Mouse (Mus musculus): Measurements from ENCODE around the gene Gck. TPM values are rescaled to one million over a fixed set of nuclear protein-coding genes. Genes with fewer than 3 reads are reported as not detected.

Gck gene
- polyA plus RNA-seq, 1 experiment from 2014 or later: 2.9 TPM

DNA sequence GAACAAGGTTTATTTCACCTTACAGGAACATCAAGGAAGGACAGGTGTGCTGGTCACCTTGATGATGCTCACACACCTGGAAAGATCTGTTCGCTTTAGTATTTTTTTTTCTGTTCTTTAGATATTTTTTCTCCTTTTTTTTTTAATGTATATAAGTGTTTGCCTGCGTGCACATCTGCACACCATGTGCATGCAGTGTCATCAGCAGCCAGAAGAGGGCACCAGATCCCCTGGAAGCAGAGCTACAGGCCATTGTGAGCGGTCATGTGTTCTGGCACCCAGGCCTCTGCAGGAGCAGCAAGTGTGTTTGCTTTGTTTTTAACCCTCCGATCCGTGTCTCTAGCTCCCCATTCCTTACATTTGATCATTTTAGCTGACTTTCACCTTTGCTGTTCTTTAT lies 70.0 kb downstream of the Gck start:
- no peak for ATAC-seq
- Histone ChIP-seq H3K27ac (ENCODE audit: low read length) (no peak overlapping the region), H3K27me3 (replicated peaks; ENCODE audit: control insufficient read depth, insufficient read depth, low read length) (no peaks in the 10 kb centered on the region), H3K4me2 (ENCODE audit: low read depth, low read length) (no peak overlapping the region), H3K9ac (ENCODE audit: low read depth, low read length) (no peak overlapping the region), H3K36me3 (ENCODE audit: control insufficient read depth, insufficient read depth, low read length) (peaks cover 8% of the 10 kb centered on the region; the same call in 1 of the 2 replicates), H3K9me3 (ENCODE audit: control insufficient read depth, low read length) (peaks cover 3% of the 10 kb centered on the region; the same call in 1 of the 2 replicates), H3K4me1 (ENCODE audit: control insufficient read depth, insufficient read depth, low read length) (peaks cover 26% of the 10 kb centered on the region), H3K4me3 (ENCODE audit: low read length) (no peak overlapping the region)
- 62% methylated on average over 5 of the region's 5 CpGs for WGBS

DNA sequence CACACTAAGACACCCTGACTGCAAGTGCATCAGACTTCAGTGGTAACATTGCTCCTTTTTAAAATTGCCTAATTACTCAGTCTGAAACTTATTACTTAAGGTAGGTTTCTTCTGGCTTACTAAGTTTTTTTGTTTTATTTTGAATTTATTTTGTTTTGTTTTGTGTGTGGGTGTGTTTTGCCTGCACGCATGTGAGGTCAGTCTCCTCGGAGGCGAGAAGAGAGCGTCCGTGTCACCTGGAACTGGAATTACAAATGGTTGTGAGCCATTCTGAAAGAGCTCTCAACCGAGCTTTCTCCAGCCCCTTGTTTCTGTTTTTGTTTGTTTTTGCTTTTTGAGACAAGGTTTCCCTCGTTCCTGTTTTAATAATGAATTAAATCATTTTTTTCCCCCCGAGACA lies 71.2 kb downstream of the Gck start:
- Histone ChIP-seq H3K4me1 (ENCODE audit: control insufficient read depth, insufficient read depth, low read length) (peaks cover 26% of the 10 kb centered on the region), H3K27me3 (replicated peaks; ENCODE audit: control insufficient read depth, insufficient read depth, low read length) (no peaks in the 10 kb centered on the region), H3K9me3 (ENCODE audit: control insufficient read depth, low read length) (peaks cover 3% of the 10 kb centered on the region; the same call in 1 of the 2 replicates), H3K4me3 (ENCODE audit: low read length) (peak overlapping the region; percentile 74), H3K9ac (ENCODE audit: low read depth, low read length) (peak overlapping the region; percentile 71; the same call in 1 of the 2 replicates), H3K27ac (ENCODE audit: low read length) (peak overlapping the region; percentile 84), H3K36me3 (ENCODE audit: control insufficient read depth, insufficient read depth, low read length) (peaks cover 20% of the 10 kb centered on the region), H3K4me2 (ENCODE audit: low read depth, low read length) (peak overlapping the region; percentile 79)
- WGBS: 31% methylated on average over 8 of the region's 8 CpGs
- no peak for ATAC-seq

DNA sequence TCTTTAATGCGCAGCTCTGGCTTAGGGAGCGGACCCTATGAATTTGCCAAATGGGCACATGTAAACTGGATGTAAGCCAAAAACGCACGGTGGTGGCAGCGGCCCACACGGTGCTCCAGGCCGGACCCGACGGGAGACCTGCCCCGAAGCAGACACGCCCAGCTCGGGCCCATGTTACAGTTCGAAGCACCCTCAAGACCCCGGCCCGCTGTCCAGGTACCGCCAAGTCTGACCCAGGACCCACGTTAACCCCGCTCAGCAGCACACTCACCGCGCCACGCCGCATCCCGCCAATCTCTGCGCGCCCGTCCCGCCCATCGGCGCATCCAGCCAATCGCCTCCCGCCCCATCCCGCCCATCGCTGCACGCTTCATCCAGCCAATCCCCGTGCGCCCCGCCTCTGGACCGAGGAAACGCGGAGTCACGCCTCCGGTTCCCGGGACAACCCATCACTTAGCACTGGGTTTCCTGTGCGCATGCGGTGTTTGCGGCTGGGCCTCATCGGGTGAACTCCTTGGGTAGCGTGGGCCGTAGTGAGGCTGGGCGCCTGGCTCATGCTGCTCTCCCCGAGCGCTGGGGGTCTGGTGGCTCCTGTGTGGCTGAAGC lies 71.9 kb downstream of the Gck start, which contains the start of gene Pold2:
TSS of gene Pold2 (minus strand) at position 372 of the 606 bp plus-strand sequence.
- H3K9ac ChIP-seq (ENCODE audit: low read depth, low read length): peak within 1 kb of the TSS; percentile 81
- 0% methylated on average over 52 of the region's 52 CpGs for WGBS
- H3K9me3 ChIP-seq (ENCODE audit: control insufficient read depth, low read length): peaks cover 3% of the 10 kb centered on the region; the same call in 1 of the 2 replicates
- H3K27me3 ChIP-seq (replicated peaks; ENCODE audit: control insufficient read depth, insufficient read depth, low read length): no peaks in the 10 kb centered on the region
- H3K27ac ChIP-seq (ENCODE audit: low read length): peak within 1 kb of the TSS; percentile 84
- peaks cover 26% of the 10 kb centered on the region for H3K36me3 ChIP-seq (ENCODE audit: control insufficient read depth, insufficient read depth, low read length)
- peak; percentile 99 for ATAC-seq
- peak within 1 kb of the TSS; percentile 79 for H3K4me2 ChIP-seq (ENCODE audit: low read depth, low read length)
- peaks cover 26% of the 10 kb centered on the region for H3K4me1 ChIP-seq (ENCODE audit: control insufficient read depth, insufficient read depth, low read length)
- H3K4me3 ChIP-seq (ENCODE audit: low read length): peak within 1 kb of the TSS; percentile 74

DNA sequence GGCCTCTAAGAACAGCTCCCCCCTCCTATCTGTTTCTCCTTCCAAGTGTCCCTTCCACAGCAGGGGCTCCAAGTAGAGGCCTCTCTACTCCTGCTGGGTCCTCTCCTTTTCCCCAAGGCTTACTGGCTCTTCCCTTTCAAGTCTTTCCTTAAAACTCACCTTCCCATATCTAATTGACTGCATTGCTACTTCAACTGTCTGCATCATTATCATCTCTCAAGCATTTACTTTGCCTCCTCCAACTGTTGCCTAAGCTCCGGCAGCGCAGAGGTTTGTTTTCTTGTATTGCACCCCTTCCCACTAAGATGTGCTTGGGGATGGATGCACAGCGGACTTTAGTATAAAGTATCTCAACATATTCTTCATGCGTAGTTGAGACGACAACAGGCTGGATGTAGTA lies 72.5 kb downstream of the Gck start:
- Histone ChIP-seq H3K4me2 (ENCODE audit: low read depth, low read length) (peak overlapping the region; percentile 79), H3K4me3 (ENCODE audit: low read length) (peak overlapping the region; percentile 74), H3K27ac (ENCODE audit: low read length) (no peak overlapping the region), H3K9ac (ENCODE audit: low read depth, low read length) (peak overlapping the region; percentile 81), H3K36me3 (ENCODE audit: control insufficient read depth, insufficient read depth, low read length) (peaks cover 26% of the 10 kb centered on the region), H3K4me1 (ENCODE audit: control insufficient read depth, insufficient read depth, low read length) (peaks cover 26% of the 10 kb centered on the region), H3K9me3 (ENCODE audit: control insufficient read depth, low read length) (peaks cover 3% of the 10 kb centered on the region; the same call in 1 of the 2 replicates), H3K27me3 (replicated peaks; ENCODE audit: control insufficient read depth, insufficient read depth, low read length) (no peaks in the 10 kb centered on the region)
- no peak for ATAC-seq
- under 1% methylated on average over 5 of the region's 5 CpGs for WGBS

DNA sequence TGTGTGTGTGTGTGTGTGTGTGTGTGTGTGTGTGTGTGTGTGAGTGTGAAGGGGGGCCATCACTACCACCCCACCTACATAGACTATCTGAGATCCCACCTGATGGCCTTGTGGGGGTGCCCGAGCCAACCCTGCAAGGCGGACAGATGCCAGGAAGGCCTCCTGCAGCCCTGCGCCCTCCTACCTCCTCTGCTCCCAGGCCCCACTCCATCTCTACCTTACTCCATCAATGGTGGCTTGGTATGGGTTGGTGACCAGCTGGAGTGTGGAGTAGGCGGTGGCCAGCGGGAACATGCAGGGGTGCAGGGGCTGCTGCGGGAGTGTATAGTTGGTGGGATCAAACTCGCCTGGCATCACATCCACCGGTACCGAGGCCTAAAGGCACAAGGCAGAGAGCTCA lies 76.7 kb downstream of the Gck start:
- Histone ChIP-seq H3K36me3 (ENCODE audit: control insufficient read depth, insufficient read depth, low read length) (peaks cover 31% of the 10 kb centered on the region), H3K27me3 (replicated peaks; ENCODE audit: control insufficient read depth, insufficient read depth, low read length) (no peaks in the 10 kb centered on the region), H3K27ac (ENCODE audit: low read length) (no peak overlapping the region), H3K4me3 (ENCODE audit: low read length) (no peak overlapping the region), H3K4me2 (ENCODE audit: low read depth, low read length) (no peak overlapping the region), H3K9ac (ENCODE audit: low read depth, low read length) (no peak overlapping the region), H3K9me3 (ENCODE audit: control insufficient read depth, low read length) (no peaks in the 10 kb centered on the region), H3K4me1 (ENCODE audit: control insufficient read depth, insufficient read depth, low read length) (peaks cover 19% of the 10 kb centered on the region)
- no peak for ATAC-seq
- 96% methylated on average over 9 of the region's 9 CpGs for WGBS

DNA sequence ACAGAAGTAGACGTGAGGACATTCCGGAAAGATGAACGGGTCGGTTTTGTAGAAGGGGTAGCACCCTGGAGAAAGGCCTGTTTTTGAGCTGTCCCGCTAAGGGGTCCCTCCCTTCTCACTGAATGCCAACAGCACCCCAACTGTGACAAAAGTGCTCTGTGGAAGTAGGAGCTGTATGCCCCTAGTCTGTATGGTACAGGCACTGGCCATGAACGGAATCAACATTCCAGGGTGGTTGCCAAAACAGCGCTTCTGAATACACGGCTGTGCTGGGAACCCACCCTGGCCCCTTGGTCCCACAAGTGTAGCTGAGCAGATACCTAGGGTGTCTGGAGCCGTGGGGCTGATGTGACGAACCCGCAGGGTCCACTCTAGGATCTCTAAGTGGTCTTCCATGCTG lies 77.2 kb downstream of the Gck start:
- no peaks in the 10 kb centered on the region for H3K27me3 ChIP-seq (replicated peaks; ENCODE audit: control insufficient read depth, insufficient read depth, low read length)
- ATAC-seq: no peak
- H3K4me2 ChIP-seq (ENCODE audit: low read depth, low read length): no peak overlapping the region
- peaks cover 31% of the 10 kb centered on the region for H3K36me3 ChIP-seq (ENCODE audit: control insufficient read depth, insufficient read depth, low read length)
- H3K4me1 ChIP-seq (ENCODE audit: control insufficient read depth, insufficient read depth, low read length): peaks cover 19% of the 10 kb centered on the region
- no peak overlapping the region for H3K9ac ChIP-seq (ENCODE audit: low read depth, low read length)
- 90% methylated on average over 11 of the region's 11 CpGs for WGBS
- no peak overlapping the region for H3K27ac ChIP-seq (ENCODE audit: low read length)
- H3K9me3 ChIP-seq (ENCODE audit: control insufficient read depth, low read length): no peaks in the 10 kb centered on the region
- no peak overlapping the region for H3K4me3 ChIP-seq (ENCODE audit: low read length)

DNA sequence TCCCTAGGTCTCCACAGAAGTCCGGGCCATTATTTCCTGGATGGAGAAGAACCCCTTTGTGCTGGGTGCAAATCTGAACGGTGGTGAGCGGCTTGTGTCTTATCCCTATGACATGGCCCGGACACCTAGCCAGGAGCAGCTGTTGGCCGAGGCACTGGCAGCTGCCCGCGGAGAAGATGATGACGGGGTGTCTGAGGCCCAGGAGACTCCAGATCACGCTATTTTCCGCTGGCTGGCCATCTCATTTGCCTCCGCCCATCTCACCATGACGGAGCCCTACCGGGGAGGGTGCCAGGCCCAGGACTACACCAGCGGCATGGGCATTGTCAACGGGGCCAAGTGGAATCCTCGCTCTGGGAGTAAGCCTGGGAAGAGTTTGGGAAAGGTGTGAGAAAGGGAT lies 79.8 kb downstream of the Gck start:
- no peak overlapping the region for H3K27ac ChIP-seq (ENCODE audit: low read length)
- H3K9ac ChIP-seq (ENCODE audit: low read depth, low read length): no peak overlapping the region
- peaks cover 24% of the 10 kb centered on the region for H3K36me3 ChIP-seq (ENCODE audit: control insufficient read depth, insufficient read depth, low read length)
- ATAC-seq: no peak
- 88% methylated on average over 16 of the region's 16 CpGs for WGBS
- no peak overlapping the region for H3K4me2 ChIP-seq (ENCODE audit: low read depth, low read length)
- no peaks in the 10 kb centered on the region for H3K9me3 ChIP-seq (ENCODE audit: control insufficient read depth, low read length)
- H3K4me1 ChIP-seq (ENCODE audit: control insufficient read depth, insufficient read depth, low read length): no peaks in the 10 kb centered on the region
- no peak overlapping the region for H3K4me3 ChIP-seq (ENCODE audit: low read length)
- no peaks in the 10 kb centered on the region for H3K27me3 ChIP-seq (replicated peaks; ENCODE audit: control insufficient read depth, insufficient read depth, low read length)

DNA sequence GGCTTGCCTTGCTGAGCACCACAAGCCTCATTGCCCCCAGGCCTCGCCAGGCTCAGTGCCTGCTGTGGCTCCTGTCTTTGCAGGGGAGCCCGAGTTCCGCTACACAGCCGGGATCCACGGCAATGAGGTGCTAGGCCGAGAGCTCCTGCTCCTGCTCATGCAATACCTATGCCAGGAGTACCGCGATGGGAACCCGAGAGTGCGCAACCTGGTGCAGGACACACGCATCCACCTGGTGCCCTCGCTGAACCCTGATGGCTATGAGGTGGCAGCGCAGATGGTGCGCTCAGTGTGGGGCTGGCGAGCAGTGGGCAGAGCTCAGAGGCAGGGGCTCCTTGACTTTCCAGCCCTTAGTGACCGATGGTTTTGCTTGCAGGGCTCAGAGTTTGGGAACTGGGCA lies 80.5 kb downstream of the Gck start:
- WGBS: 93% methylated on average over 16 of the region's 16 CpGs

DNA sequence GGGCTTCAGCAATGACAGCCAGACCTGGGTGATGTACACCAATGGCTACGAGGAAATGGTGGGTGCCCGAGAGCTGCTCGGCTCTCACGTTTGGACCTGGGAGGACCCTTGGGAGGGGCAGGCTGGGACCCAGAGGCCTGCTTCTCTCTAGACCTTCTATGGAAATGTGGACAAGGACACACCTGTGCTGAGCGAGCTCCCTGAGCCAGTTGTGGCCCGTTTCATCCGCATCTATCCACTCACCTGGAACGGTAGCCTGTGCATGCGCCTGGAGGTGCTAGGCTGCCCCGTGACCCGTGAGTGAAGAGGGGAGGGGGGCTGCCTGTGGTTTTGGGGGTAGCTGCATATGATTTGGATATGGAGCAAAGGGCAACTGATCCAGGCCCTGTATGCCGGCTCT lies 81.6 kb downstream of the Gck start:
- no peak overlapping the region for H3K27ac ChIP-seq (ENCODE audit: low read length)
- H3K4me2 ChIP-seq (ENCODE audit: low read depth, low read length): no peak overlapping the region
- ATAC-seq: no peak
- H3K9me3 ChIP-seq (ENCODE audit: control insufficient read depth, low read length): no peaks in the 10 kb centered on the region
- no peak overlapping the region for H3K4me3 ChIP-seq (ENCODE audit: low read length)
- no peaks in the 10 kb centered on the region for H3K4me1 ChIP-seq (ENCODE audit: control insufficient read depth, insufficient read depth, low read length)
- H3K36me3 ChIP-seq (ENCODE audit: control insufficient read depth, insufficient read depth, low read length): peaks cover 7% of the 10 kb centered on the region
- no peaks in the 10 kb centered on the region for H3K27me3 ChIP-seq (replicated peaks; ENCODE audit: control insufficient read depth, insufficient read depth, low read length)
- no peak overlapping the region for H3K9ac ChIP-seq (ENCODE audit: low read depth, low read length)
- 90% methylated on average over 12 of the region's 12 CpGs for WGBS

More for the DNA sequence above, 80.5 kb downstream of the Gck start:
- Histone ChIP-seq H3K9me3 (ENCODE audit: control insufficient read depth, low read length) (no peaks in the 10 kb centered on the region), H3K4me1 (ENCODE audit: control insufficient read depth, insufficient read depth, low read length) (no peaks in the 10 kb centered on the region), H3K4me3 (ENCODE audit: low read length) (no peak overlapping the region), H3K36me3 (ENCODE audit: control insufficient read depth, insufficient read depth, low read length) (peaks cover 17% of the 10 kb centered on the region), H3K27me3 (replicated peaks; ENCODE audit: control insufficient read depth, insufficient read depth, low read length) (no peaks in the 10 kb centered on the region), H3K27ac (ENCODE audit: low read length) (no peak overlapping the region), H3K4me2 (ENCODE audit: low read depth, low read length) (no peak overlapping the region), H3K9ac (ENCODE audit: low read depth, low read length) (no peak overlapping the region)
- no peak for ATAC-seq

DNA sequence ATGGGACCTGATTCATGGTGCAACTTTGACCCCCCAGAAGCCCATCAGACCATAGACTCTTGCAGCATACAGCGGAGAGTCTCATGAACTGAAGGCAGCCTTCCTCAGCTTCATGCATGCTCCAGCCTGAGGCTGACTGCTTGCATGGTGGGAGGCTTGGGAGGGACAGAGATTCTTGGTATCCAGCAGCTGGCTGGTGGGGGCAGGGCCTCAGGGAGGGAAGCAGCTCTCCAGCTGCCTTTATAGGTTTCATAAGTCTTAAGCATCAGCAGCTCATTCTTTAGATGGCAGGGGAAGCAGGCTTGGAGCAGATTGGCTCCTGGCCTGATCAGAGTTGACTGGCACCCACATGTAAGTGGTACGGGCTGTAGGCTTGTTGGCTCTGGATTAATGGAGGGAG lies 82.7 kb downstream of the Gck start:
- H3K4me2 ChIP-seq (ENCODE audit: low read depth, low read length): no peak overlapping the region
- H3K9me3 ChIP-seq (ENCODE audit: control insufficient read depth, low read length): no peaks in the 10 kb centered on the region
- 71% methylated on average over 2 of the region's 2 CpGs for WGBS
- peaks cover 5% of the 10 kb centered on the region for H3K36me3 ChIP-seq (ENCODE audit: control insufficient read depth, insufficient read depth, low read length)
- ATAC-seq: no peak
- no peaks in the 10 kb centered on the region; the same call in 1 of the 2 replicates for H3K27me3 ChIP-seq (replicated peaks; ENCODE audit: control insufficient read depth, insufficient read depth, low read length)
- no peak overlapping the region for H3K27ac ChIP-seq (ENCODE audit: low read length)
- H3K9ac ChIP-seq (ENCODE audit: low read depth, low read length): no peak overlapping the region
- H3K4me1 ChIP-seq (ENCODE audit: control insufficient read depth, insufficient read depth, low read length): peaks cover 6% of the 10 kb centered on the region; the same call in 1 of the 2 replicates
- H3K4me3 ChIP-seq (ENCODE audit: low read length): no peak overlapping the region

All from intestine, embryonic 16.5 days (tissue).